Mouse (Mus musculus) heart, adult 2 months (tissue): Measurements from ENCODE around the gene Snx9.

Source experiments
- EP300 ChIP-seq: fragments of 200-500 bp; IDR thresholded peaks from 2 replicates; pipeline ENCODE4 v1.6.1; 2011; ENCODE audit warnings: low read depth, low read length, control low read depth; ENCODE audit not compliant: insufficient read depth
- POLR2A ChIP-seq: fragments of 200-500 bp; IDR thresholded peaks from 2 replicates; pipeline ENCODE4 v1.6.1; 2011; ENCODE audit warnings: mild to moderate bottlenecking, low read depth, low read length, control low read depth; ENCODE audit not compliant: insufficient read depth

DNA sequence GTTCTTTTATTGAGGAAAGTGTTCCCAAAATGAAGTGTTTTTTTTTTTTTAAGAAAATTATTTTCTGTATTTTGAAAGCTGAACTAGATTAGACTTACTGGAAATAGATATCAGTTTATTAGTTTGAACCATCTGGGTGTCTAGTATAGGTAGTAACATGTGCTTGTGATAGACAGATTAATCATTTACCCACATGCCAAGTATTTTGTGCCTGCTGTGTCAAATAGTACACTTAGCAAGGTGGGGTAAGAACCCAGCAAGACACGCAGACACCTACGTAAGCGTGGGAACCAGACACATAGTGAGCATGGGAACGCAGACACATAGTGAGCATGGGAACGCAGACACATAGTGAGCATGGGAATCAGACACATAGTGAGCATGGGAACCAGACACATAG is 22.6 kb downstream of the Snx9 start:
- TF ChIP-seq EP300 (no peak), POLR2A (no peak)
